Mouse (Mus musculus): ENCODE measurements around the gene Nemp1. TPM values are rescaled to one million over a fixed set of nuclear protein-coding genes. Genes with fewer than 3 reads are reported as not detected.
A peak's percentile ranks its signal among the peaks of the same experiment; 100 is the strongest.

Gene Nemp1
- polyA plus RNA-seq, 1 experiment from 2014 or later, result 3.7 TPM

GRCm38 (mm10) chr10:127626433-127626832 is 40.3 kb upstream of the Nemp1 start:
- Histone ChIP-seq H3K27me3 (replicated peaks) (no peaks in the 10 kb centered on the region), H3K36me3 (replicated peaks) (no peaks in the 10 kb centered on the region), H3K9me3 (no peaks in the 10 kb centered on the region), H3K27ac (no peak overlapping the region), H3K4me2 (no peak overlapping the region), H3K4me3 (no peak overlapping the region), H3K9ac (no peak overlapping the region), H3K4me1 (peaks cover 8% of the 10 kb centered on the region)
- 83% methylated on average over 3 of the region's 3 CpGs for WGBS
- ATAC-seq (replicated peaks), result no peak

- no peak overlapping the region for H3K4me3 ChIP-seq
- H3K4me2 ChIP-seq, result no peak overlapping the region
- ATAC-seq (replicated peaks), result no peak
- H3K9ac ChIP-seq, result no peak overlapping the region
- no peaks in the 10 kb centered on the region for H3K4me1 ChIP-seq
- 83% methylated on average over 10 of the region's 10 CpGs for WGBS
- H3K9me3 ChIP-seq, result no peaks in the 10 kb centered on the region
- H3K36me3 ChIP-seq (replicated peaks), result no peaks in the 10 kb centered on the region
- H3K27ac ChIP-seq, result no peak overlapping the region
- H3K27me3 ChIP-seq (replicated peaks), result no peaks in the 10 kb centered on the region
Observed at GRCm38 (mm10) chr10:127631261-127632214, 35.2 kb upstream of the Nemp1 start.

GRCm38 (mm10) chr10:127632668-127633271 is 33.9 kb upstream of the Nemp1 start:
- no peak overlapping the region for H3K4me3 ChIP-seq
- H3K4me1 ChIP-seq, result no peaks in the 10 kb centered on the region
- no peaks in the 10 kb centered on the region for H3K36me3 ChIP-seq (replicated peaks)
- no peak overlapping the region for H3K4me2 ChIP-seq
- ATAC-seq (replicated peaks), result no peak
- H3K9me3 ChIP-seq, result no peaks in the 10 kb centered on the region
- no peaks in the 10 kb centered on the region for H3K27me3 ChIP-seq (replicated peaks)
- no peak overlapping the region for H3K27ac ChIP-seq
- no peak overlapping the region for H3K9ac ChIP-seq
- 82% methylated on average over 7 of the region's 7 CpGs for WGBS

GRCm38 (mm10) chr10:127640421-127640820 is 26.3 kb upstream of the Nemp1 start:
- H3K4me3 ChIP-seq, result no peak overlapping the region
- no peak overlapping the region for H3K27ac ChIP-seq
- H3K4me2 ChIP-seq, result no peak overlapping the region
- peaks cover 28% of the 10 kb centered on the region for H3K27me3 ChIP-seq (replicated peaks)
- ATAC-seq (replicated peaks), result no peak
- no peaks in the 10 kb centered on the region for H3K9me3 ChIP-seq
- peaks cover 20% of the 10 kb centered on the region for H3K4me1 ChIP-seq
- no peaks in the 10 kb centered on the region for H3K36me3 ChIP-seq (replicated peaks)
- WGBS, result 84% methylated on average over 5 of the region's 5 CpGs
- H3K9ac ChIP-seq, result no peak overlapping the region

- Histone ChIP-seq H3K27ac (no peak overlapping the region), H3K27me3 (replicated peaks) (peaks cover 28% of the 10 kb centered on the region), H3K4me3 (peak overlapping the region; percentile 32; the same call in 1 of the 2 replicates), H3K9me3 (no peaks in the 10 kb centered on the region), H3K36me3 (replicated peaks) (no peaks in the 10 kb centered on the region), H3K4me2 (peak overlapping the region; percentile 50), H3K4me1 (peaks cover 20% of the 10 kb centered on the region), H3K9ac (no peak overlapping the region)
- peak; percentile 78 for ATAC-seq (replicated peaks)
- 3% methylated on average over 19 of the region's 19 CpGs for WGBS
Observed at GRCm38 (mm10) chr10:127641861-127642771, 24.6 kb upstream of the Nemp1 start.

- H3K4me1 ChIP-seq, result peaks cover 20% of the 10 kb centered on the region
- peak; percentile 54 for ATAC-seq (replicated peaks)
- H3K27ac ChIP-seq, result 0 out of 2 replicates have a peak within 1 kb of the TSS, but pooled peaks have one; percentile 38
- 6% methylated on average over 37 of the region's 37 CpGs for WGBS
- H3K9ac ChIP-seq, result peak within 1 kb of the TSS; percentile 16; the same call in 1 of the 2 replicates
- no peaks in the 10 kb centered on the region for H3K36me3 ChIP-seq (replicated peaks)
- H3K4me3 ChIP-seq, result peak within 1 kb of the TSS; percentile 32
- peak within 1 kb of the TSS; percentile 50 for H3K4me2 ChIP-seq
- no peaks in the 10 kb centered on the region for H3K9me3 ChIP-seq
- peaks cover 28% of the 10 kb centered on the region for H3K27me3 ChIP-seq (replicated peaks)
Observed at GRCm38 (mm10) chr10:127642772-127643552, 23.7 kb upstream of the Nemp1 start, which contains the start of gene Stat6. Stat6 (plus strand) TSS chr10:127642986.

- H3K27ac ChIP-seq, result no peak overlapping the region
- 0 out of 2 replicates have a peak, but pooled peaks have one; percentile 30 for ATAC-seq (replicated peaks)
Observed at GRCm38 (mm10) chr10:127643553-127644238, 23.0 kb upstream of the Nemp1 start.

GRCm38 (mm10) chr10:127645791-127646190 is 20.9 kb upstream of the Nemp1 start:
- 28% methylated on average over 2 of the region's 2 CpGs for WGBS
- no peak overlapping the region for H3K27ac ChIP-seq

More at GRCm38 (mm10) chr10:127643553-127644238, 23.0 kb upstream of the Nemp1 start:
- H3K4me2 ChIP-seq, result peak overlapping the region; percentile 50
- peaks cover 28% of the 10 kb centered on the region for H3K27me3 ChIP-seq (replicated peaks)
- H3K9me3 ChIP-seq, result no peaks in the 10 kb centered on the region
- peaks cover 20% of the 10 kb centered on the region for H3K4me1 ChIP-seq
- H3K4me3 ChIP-seq, result peak overlapping the region; percentile 32
- WGBS, result 2% methylated on average over 25 of the region's 25 CpGs
- H3K36me3 ChIP-seq (replicated peaks), result no peaks in the 10 kb centered on the region
- H3K9ac ChIP-seq, result peak overlapping the region; percentile 12; the same call in 1 of the 2 replicates

GRCm38 (mm10) chr10:127652906-127653638 is 13.6 kb upstream of the Nemp1 start:
- Histone ChIP-seq H3K4me1 (no peaks in the 10 kb centered on the region), H3K9ac (no peak overlapping the region), H3K27ac (no peak overlapping the region), H3K36me3 (replicated peaks) (no peaks in the 10 kb centered on the region), H3K9me3 (no peaks in the 10 kb centered on the region), H3K4me3 (peak overlapping the region; percentile 10; the same call in 1 of the 2 replicates), H3K27me3 (replicated peaks) (no peaks in the 10 kb centered on the region), H3K4me2 (no peak overlapping the region)
- WGBS, result 52% methylated on average over 21 of the region's 21 CpGs
- no peak for ATAC-seq (replicated peaks)

More at GRCm38 (mm10) chr10:127645791-127646190, 20.9 kb upstream of the Nemp1 start:
- no peak overlapping the region for H3K4me2 ChIP-seq
- ATAC-seq (replicated peaks), result no peak
- no peak overlapping the region for H3K4me3 ChIP-seq
- H3K9ac ChIP-seq, result no peak overlapping the region
- peaks cover 20% of the 10 kb centered on the region for H3K4me1 ChIP-seq
- H3K36me3 ChIP-seq (replicated peaks), result no peaks in the 10 kb centered on the region
- H3K9me3 ChIP-seq, result no peaks in the 10 kb centered on the region
- H3K27me3 ChIP-seq (replicated peaks), result peaks cover 28% of the 10 kb centered on the region

- Histone ChIP-seq H3K27ac (no peak overlapping the region), H3K9ac (no peak overlapping the region), H3K36me3 (replicated peaks) (no peaks in the 10 kb centered on the region), H3K4me1 (no peaks in the 10 kb centered on the region), H3K9me3 (no peaks in the 10 kb centered on the region), H3K4me3 (no peak overlapping the region), H3K27me3 (replicated peaks) (peaks cover 1% of the 10 kb centered on the region; the same call in 1 of the 2 replicates), H3K4me2 (no peak overlapping the region)
- no peak for ATAC-seq (replicated peaks)
- WGBS, result 80% methylated on average over 16 of the region's 16 CpGs
Observed at GRCm38 (mm10) chr10:127654970-127655579, 11.6 kb upstream of the Nemp1 start.

All from midbrain, embryonic 15.5 days (tissue).